Mouse (Mus musculus) limb, embryonic 11.5 days (tissue): ENCODE results near the gene Gm3448. TPM values are rescaled to one million over a fixed set of nuclear protein-coding genes. Genes with fewer than 3 reads are reported as not detected.
"Not testable (repeated sequence)": the region's sequence is repeated elsewhere in the genome, so short reads cannot be mapped to it uniquely, and the experiment has no call there.

Source experiments
- ATAC-seq: fragments of 200-750 bp; cut with Nextera tagmentation; 2 replicates; pipeline ENCODE4 v1.8.0; 2017; ENCODE audit warnings: low read depth; ENCODE audit not compliant: insufficient number of reproducible peaks, low FRiP score, low TSS enrichment
- DNase-seq: peaks from one replicate; pipeline ENCODE4 v3.0.0-alpha.2; 2015; ENCODE audit warnings: low spot score
- H3K27ac ChIP-seq: fragments of 300-500 bp; sonication (generic); replicated peaks from 2 replicates; pipeline ENCODE4 v1.5.1; 2014; ENCODE audit warnings: low read depth, mild to moderate bottlenecking, low read length
- H3K27me3 ChIP-seq: fragments of 300-500 bp; sonication (generic); 2 replicates; pipeline ENCODE4 v1.6.1; 2014; ENCODE audit warnings: mild to moderate bottlenecking, low read length, mixed read lengths; ENCODE audit not compliant: control insufficient read depth, insufficient read depth
- H3K36me3 ChIP-seq: fragments of 300-500 bp; sonication (generic); 2 replicates; pipeline ENCODE4 v1.6.1; 2014; ENCODE audit warnings: mild to moderate bottlenecking, low read length, moderate library complexity, mixed read lengths; ENCODE audit not compliant: control insufficient read depth, insufficient read depth
- H3K4me1 ChIP-seq: fragments of 300-500 bp; sonication (generic); 2 replicates; pipeline ENCODE4 v1.6.1; 2014; ENCODE audit warnings: low read length, mixed read lengths; ENCODE audit not compliant: control insufficient read depth, insufficient read depth
- H3K4me2 ChIP-seq: fragments of 300-500 bp; sonication (generic); 2 replicates; pipeline ENCODE4 v1.6.1; 2014; ENCODE audit warnings: low read depth, mild to moderate bottlenecking, moderate library complexity; ENCODE audit not compliant: severe bottlenecking
- H3K4me3 ChIP-seq: fragments of 300-500 bp; sonication (generic); 2 replicates; pipeline ENCODE4 v1.5.1; 2014; ENCODE audit warnings: low read depth, low read length
- H3K9ac ChIP-seq: fragments of 300-500 bp; sonication (generic); 2 replicates; pipeline ENCODE4 v1.6.1; 2014; ENCODE audit warnings: mild to moderate bottlenecking, low read length
- H3K9me3 ChIP-seq: fragments of 300-500 bp; sonication (generic); 2 replicates; pipeline ENCODE4 v1.6.1; 2016; ENCODE audit warnings: low read length; ENCODE audit not compliant: control insufficient read depth
- WGBS: fragments of 180-500 bp; shearing (Covaris S2); extraction: QIAGEN DNeasy Blood & Tissue Kit; methylation state at CpG from one replicate; pipeline ENCODE4 v1.1.7; 2014; 5-methylcytosine and 5-hydroxymethylcytosine counted together
- polyA plus RNA-seq: library from polyadenylated mRNA; unstranded; fragments of >200 nt; fragmentation: Nextera tagmentation; extraction: Ambion mirVana; gene quantifications from 2 replicates; pipeline ENCODE4 v1.2.1, GENCODE M21; 2014

Gene Gm3448
- polyA plus RNA-seq, 1 experiment from 2014 or later: 3.2 TPM

DNA sequence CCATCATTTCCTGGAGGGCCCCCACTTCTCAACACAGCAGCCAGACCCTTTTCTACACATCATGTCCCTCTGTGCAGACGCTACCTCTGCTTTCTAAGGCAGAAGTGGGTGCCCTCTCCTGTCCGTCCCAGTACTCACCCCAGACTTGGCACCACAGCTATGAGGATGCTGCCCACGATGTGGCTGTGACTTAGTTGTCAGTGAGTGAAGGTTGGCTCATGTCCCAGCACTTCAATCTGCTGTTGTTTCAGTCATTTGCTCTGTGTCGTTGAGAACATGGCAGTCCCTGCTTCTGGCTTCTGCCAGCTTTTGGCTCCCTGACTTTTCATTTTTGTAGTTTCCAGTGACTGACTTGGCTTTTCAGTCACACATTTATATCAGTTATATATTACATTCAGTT, 14.6 kb upstream of the Gm3448 start:
- no peak overlapping the region for H3K4me2 ChIP-seq
- H3K27me3 ChIP-seq: no peaks in the 10 kb centered on the region
- ATAC-seq: no peak
- no peak overlapping the region for H3K27ac ChIP-seq
- 93% methylated on average over 4 of the region's 4 CpGs for WGBS
- DNase-seq: no peak
- H3K4me1 ChIP-seq: no peaks in the 10 kb centered on the region
- no peaks in the 10 kb centered on the region for H3K9me3 ChIP-seq
- H3K36me3 ChIP-seq: 0 out of 2 replicates have a peak, but pooled peaks cover 4% of the 10 kb centered on the region
- no peak overlapping the region for H3K4me3 ChIP-seq
- no peak overlapping the region for H3K9ac ChIP-seq

DNA sequence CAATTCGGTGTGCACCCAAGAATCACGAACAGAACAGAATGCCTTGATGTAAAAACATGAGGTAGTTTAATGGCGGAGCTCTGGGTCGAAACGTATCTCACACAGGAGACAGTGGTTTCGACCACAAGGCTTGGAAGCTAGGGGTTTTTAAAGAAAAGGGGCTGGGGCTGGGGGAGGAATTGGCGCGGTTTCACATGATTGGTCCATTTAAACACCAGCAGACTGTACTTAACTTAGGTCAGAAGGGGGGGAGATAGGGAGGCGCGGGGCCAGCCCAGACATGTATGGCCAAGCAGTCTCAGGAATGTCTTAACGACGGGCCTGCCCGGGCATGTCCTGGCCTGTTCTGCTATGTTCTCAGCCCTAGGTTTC, 12.5 kb upstream of the Gm3448 start:
- H3K9ac ChIP-seq, H3K4me2 ChIP-seq, H3K9me3 ChIP-seq, H3K27ac ChIP-seq, H3K36me3 ChIP-seq, H3K4me1 ChIP-seq, ATAC-seq, DNase-seq, H3K4me3 ChIP-seq, H3K27me3 ChIP-seq: not testable (repeated sequence)
- 86% methylated on average over 11 of the region's 13 CpGs for WGBS

DNA sequence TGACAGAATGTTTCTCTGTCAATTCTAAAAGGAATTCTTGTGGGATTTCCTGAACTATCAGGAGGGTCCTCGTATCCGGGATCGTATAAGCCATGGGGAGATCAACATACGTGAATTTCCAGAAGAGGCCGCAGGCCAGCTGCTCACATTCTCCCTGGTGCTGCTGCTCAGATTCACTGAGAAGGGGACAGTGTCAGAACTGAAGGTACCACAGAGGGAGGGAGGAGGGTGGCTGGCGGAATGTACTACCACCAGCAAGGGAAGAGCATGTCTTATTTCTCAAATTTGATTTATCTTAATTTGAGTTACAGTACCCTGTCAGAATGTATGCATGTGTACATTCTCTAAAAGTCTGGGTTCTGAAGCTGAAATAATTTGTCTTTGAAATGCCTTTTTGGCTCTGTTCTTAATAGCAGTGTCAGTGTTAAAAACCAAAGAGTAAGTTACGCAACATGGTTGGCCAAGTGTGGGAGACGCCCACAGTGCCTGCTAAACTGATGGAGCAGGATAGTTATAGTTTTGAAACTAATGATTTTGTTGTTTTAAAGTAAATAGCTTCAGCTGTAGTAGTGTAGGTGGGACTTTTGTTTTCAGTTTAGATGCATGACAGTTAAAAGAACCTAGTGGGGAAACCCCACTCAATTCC, 12.0 kb upstream of the Gm3448 start:
- H3K9ac ChIP-seq, ATAC-seq, H3K9me3 ChIP-seq, H3K4me2 ChIP-seq, H3K4me3 ChIP-seq, H3K27me3 ChIP-seq, H3K36me3 ChIP-seq, H3K4me1 ChIP-seq, DNase-seq, H3K27ac ChIP-seq: not testable (repeated sequence)
- WGBS: 97% methylated on average over 5 of the region's 8 CpGs

DNA sequence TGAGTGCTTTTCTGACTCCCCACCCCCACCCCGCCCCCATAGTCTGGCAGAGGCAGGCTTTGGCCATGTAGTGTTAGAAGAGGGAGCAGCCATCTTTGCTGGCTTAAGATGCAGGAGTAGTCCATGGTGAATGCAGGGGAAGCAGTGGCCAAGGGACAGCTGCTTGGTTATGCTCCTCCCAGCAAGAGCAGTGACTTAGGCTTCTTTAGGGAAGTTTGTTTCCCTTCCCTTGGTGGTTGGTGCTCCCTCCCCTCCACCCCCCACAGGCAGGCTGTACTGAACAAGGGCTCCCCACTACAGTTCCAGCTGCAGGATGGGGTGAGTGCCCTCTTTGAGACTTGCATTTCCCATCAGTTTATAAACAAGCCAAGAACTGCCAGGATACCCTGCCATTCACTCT, 11.4 kb upstream of the Gm3448 start:
- H3K4me1 ChIP-seq, H3K9me3 ChIP-seq, H3K27ac ChIP-seq, H3K27me3 ChIP-seq, H3K4me2 ChIP-seq, DNase-seq, H3K36me3 ChIP-seq, ATAC-seq, H3K4me3 ChIP-seq, H3K9ac ChIP-seq: not testable (repeated sequence)
- WGBS: 78% methylated on average over 1 of the region's 1 CpGs

DNA sequence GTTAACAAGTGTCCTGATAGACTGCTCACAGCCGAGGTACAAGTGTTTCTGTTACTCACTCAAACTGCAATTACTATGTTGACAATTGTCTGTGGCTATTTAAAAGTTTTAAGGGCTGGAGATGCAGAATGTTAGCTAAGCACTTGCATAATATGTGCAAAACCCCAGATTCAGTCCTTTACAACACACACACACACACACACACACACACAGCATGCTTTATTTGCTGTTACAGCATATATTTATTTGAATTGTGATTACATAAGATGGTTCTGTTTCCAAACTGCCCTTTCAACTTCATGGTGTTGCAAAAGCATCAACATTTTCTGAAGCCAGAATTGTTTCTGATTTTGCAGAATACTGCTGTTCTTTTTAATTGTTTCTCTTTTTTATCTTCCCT, 9.0 kb upstream of the Gm3448 start:
- not testable (repeated sequence) for H3K4me3 ChIP-seq, H3K4me2 ChIP-seq, H3K9me3 ChIP-seq, H3K36me3 ChIP-seq, H3K27ac ChIP-seq, H3K27me3 ChIP-seq, H3K4me1 ChIP-seq, H3K9ac ChIP-seq, DNase-seq, ATAC-seq
- no CpG with 5 or more reads among the region's 1 CpGs for WGBS

DNA sequence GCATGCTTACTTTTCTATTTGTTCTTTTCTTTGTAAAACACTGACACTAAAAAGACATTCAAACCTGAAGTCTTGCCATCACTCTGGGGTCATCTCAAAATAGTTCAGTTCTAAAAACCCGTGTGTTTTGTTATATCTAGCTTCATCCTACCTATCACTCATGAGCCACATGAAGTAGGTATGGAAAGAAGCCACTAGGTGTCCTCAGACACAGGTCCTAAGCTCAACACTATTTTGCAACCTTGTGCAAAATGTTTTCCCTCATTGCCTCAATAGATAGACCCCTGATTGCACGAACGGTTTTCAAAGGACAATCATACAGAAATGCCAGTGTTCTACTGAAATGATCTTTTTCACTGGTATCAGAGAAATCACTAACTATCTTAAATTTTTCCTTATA, 882 bp downstream of the Gm3448 start:
- H3K27me3 ChIP-seq, DNase-seq, H3K4me1 ChIP-seq, H3K9me3 ChIP-seq, H3K36me3 ChIP-seq, H3K9ac ChIP-seq, H3K27ac ChIP-seq, H3K4me3 ChIP-seq, H3K4me2 ChIP-seq, ATAC-seq: not testable (repeated sequence)
- WGBS: no CpG with 5 or more reads among the region's 3 CpGs

DNA sequence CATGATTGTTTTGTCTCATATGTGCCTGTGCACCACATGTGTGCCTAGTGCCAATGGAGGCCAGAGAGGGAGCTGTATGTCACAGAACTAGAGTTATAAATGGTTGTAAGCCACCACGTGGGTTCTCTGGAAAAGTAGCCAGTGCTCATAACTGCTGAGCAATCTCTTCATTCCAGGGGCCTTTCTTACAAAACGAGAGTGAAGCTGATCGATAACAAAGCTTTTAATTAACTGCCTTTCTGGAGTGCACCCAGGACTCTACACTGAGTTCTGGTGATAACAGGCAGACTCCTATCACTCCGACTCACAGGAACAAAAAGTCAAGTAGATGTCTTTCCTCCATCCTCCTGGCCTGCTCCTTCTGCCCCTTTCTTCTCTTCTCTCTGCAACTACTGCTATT, 9.9 kb downstream of the Gm3448 start:
- not testable (repeated sequence) for H3K27ac ChIP-seq, H3K36me3 ChIP-seq, ATAC-seq, H3K4me3 ChIP-seq, H3K4me2 ChIP-seq, H3K27me3 ChIP-seq, H3K9ac ChIP-seq, H3K4me1 ChIP-seq, H3K9me3 ChIP-seq, DNase-seq
- WGBS: no CpG with 5 or more reads among the region's 4 CpGs

DNA sequence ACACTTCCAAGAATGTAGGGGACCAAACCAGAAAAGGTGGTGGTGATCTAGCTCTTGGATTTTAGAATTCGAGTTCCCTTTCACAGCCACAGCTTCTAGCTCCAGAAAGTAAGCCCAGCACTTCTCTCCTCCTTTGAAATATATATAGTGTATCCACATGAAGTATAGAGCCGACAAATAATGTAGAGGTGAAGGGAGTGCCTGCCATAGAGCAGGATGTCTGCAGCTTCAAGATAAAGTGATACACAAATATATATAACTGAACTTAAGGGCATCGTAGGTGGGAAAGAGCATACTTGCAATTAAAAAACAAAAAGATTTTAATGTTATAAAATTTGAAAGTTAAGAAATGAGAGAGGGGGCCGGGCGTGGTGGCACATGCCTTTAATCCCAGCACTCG, 15.8 kb downstream of the Gm3448 start:
- H3K4me3 ChIP-seq, H3K9me3 ChIP-seq, H3K4me1 ChIP-seq, H3K27me3 ChIP-seq, H3K4me2 ChIP-seq, H3K27ac ChIP-seq, H3K9ac ChIP-seq, DNase-seq, H3K36me3 ChIP-seq, ATAC-seq: not testable (repeated sequence)
- WGBS: no CpG with 5 or more reads among the region's 6 CpGs

DNA sequence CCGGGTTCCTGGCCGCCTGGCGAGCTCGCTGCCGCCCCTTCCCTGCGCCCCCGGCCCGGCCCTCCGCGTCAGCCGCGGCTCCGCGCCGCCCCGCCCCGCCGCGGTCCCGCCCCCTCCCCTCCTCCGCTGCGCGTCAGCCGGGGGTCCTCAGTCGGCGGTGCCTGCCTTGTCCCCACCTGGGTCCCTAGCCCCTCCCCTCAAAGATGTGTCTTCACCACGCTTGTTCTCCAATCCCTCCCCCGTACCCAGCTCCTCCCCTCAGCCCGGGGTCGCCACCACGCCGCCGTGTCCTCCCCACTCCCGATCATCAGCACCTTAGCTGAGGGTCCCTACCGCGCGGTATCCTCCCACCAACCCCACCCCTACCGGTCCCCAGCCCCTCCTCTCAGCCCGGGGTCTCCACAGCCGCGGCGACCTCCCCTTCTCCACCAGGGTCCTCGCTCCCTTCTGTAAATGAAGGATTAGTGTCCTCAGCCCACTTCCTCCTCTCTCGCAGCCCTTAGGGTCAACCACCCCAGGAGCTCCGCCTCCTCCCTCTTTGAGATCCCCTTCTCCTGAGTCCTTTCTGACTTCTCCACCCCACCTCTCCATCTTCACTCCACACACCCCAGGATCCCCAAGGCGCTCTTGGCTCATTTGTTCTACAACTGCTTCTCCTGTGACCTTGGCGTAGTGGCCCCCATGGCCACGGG, 16.7 kb downstream of the Gm3448 start:
- H3K4me1 ChIP-seq, H3K4me2 ChIP-seq: not testable (repeated sequence)
- peak; percentile 90 for ATAC-seq

More for the DNA sequence above, 16.7 kb downstream of the Gm3448 start:
- not testable (repeated sequence) for H3K27me3 ChIP-seq, DNase-seq, H3K9me3 ChIP-seq, H3K4me3 ChIP-seq, H3K36me3 ChIP-seq, H3K9ac ChIP-seq, H3K27ac ChIP-seq
- no CpG with 5 or more reads among the region's 48 CpGs for WGBS
